Mouse (Mus musculus) heart, postnatal 14 days (tissue): ENCODE measurements around the gene Cish. TPM values are rescaled to one million over a fixed set of nuclear protein-coding genes. Genes with fewer than 3 reads are reported as not detected.
A peak's percentile ranks its signal among the peaks of the same experiment; 100 is the strongest.

ENCODE experiments used
- DNase-seq, 2 experiments: peaks; one replicate each; pipeline ENCODE4 v3.0.0; 2021 to 2022
- intact Hi-C: fragments of 180-260 bp; cut with DNase I; formaldehyde crosslinking; loops from one replicate; pipeline ENCODE4 v1.15.1; 2025
- total RNA-seq, 2 experiments: library from RNA; stranded (reverse); gene quantifications; 2 replicates each; pipeline ENCODE4 v1.2.3; 2021

The Cish gene
- total RNA-seq, 2 experiments from 2014 or later: 232 TPM

DNA sequence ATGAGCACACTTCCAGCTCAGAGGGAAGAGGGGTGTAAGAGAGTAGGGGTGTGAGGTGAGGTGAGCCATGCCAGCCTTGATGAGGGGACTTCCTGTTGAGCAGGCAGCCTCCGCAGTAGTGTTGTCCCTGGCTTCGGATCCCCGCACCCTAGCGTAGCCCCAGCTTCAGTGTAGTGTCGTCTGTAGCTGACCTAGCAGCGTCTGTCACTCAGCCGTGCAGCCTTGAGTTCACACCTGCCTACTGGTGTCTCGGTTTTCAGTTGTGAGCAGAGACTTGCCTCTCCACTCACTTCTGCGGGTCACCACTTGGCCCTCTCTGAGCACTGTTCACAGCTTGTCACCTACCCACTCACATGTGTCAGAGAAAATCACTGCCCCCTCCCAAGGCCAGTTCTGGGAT, 13.3 kb downstream of the Cish start:
- DNase-seq: no peak
- intact Hi-C loops: no loop called here

DNA sequence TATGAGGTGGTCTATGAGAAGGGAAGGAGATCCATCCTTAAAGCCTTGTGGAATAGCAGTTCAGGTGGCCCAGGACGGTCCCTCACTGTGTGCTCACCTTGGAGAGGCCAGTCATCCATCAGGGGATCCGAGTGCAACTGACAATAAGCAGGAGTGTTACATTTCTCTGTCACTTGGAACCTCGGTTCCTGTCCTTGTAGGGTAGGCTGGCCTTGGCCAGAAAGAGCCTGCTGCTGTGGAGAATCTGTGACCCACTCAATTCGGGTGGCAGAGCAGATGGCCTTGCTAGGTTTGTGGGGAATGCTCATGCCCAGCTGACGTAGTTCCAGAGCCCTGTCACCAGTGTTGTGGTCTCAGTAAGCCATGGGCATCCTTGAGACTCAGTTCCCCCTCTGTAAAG, 13.8 kb downstream of the Cish start:
- DNase-seq: no peak
- intact Hi-C loops: no loop called here

DNA sequence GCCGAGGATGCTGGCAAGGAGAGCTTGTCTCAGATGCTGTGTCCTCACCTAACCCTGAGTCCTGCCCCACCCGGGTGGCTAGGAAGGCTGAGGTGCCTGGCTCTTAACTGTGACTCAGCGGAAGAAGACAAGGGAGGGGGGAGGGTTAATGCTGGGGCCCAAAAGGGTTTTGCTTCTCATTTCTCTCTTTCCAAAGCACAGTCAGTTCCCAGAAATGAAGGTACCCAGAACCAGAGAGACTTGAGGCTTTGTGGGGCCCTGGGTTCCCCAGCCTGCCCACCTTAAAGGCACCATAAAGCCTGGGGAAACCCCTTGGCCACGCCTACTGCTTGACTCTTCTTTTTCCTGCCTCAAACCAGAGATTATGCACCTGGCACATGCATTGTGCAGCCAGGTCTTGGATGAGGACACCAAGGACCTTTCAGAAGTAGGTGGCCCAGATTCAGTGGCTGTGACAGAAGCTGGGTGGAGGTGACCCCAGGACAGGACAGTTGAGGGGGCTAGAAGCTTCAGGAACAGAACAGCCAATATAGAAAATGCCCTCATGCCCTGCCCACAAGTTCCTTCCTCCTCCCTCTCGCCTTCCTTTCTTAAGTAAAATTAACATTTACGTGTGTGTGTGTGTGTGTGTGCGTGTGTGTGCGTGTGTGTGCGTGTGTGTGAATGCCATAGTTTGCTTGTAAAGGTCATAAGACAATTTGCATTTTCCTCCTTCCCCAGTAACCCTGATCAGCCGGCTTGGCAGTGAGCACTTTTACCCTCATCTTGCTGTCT, 17.2 kb downstream of the Cish start:
- DNase-seq: no peak

DNA sequence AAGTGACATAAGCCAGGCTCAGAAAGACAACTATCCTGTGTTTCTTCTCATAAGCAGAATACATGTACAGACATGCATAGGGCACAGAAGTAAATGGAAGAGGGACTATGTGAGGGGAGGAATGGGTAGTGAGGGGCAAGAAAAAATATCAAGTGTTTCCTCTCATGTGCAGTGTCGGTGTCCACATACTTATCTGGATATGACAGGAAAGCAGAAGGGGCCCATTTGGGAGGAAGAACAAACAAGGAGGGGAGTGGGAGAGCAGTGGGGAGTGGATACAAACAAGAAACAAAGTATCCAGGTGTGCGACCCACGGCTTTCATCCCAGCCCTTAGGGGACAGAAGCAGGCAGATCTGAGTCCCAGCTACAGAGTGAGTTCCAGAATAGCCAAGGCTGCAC, 18.1 kb downstream of the Cish start:
- intact Hi-C loops: no loop called here
- DNase-seq: no peak

More for the DNA sequence above, 17.2 kb downstream of the Cish start:
- intact Hi-C loops: no loop called here

DNA sequence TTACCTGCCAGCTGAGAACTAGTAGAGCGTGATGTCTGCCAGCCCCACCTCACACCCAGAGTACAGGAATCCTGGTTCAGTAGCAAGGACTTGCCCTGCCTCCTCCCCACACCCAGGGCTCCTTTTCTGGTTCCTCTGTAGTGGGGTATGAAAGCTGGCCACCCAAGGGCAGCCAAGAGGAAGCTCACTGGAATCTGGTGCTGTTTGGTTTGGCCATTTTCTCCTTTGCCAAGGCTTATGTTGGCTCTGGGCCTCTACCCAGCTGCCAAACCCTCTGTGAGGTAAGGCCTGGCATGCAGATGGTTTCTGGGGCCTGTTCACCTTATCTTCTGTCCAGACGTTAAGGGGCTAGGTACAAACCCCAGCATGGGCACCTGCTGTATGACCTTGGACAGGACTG, 20.0 kb downstream of the Cish start:
- intact Hi-C loops: no loop called here
- DNase-seq: peak; percentile 27 to 40

DNA sequence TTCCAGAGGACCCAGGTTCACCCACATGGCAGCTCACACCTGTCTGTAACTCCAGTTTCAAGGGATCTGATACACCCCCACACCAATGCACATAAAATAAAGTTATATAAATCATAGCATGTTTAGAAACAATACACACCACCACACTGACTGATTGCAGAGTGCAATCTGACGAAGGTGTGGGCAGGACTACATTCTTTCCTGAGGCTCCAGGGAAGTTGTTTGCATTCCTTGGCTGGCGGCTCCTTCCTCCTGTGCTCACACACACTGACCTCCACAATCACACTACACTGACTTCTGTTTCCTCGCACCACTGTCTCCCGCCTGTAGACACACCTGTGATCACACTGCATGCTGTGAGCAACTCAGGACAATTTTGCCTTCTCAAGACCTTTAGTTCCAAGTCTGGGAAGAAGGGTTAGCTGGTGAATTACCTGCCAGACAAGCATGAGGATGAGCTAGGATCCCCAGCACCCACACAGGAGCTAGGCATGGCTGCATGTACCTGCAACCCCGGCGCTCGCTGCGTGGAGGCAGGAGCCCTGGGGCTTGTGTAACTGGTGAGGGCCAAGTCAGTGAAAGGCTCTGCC, 26.7 kb downstream of the Cish start:
- intact Hi-C loops: no loop called here
- peak in 1 of 2 experiments; percentile 21 for DNase-seq

DNA sequence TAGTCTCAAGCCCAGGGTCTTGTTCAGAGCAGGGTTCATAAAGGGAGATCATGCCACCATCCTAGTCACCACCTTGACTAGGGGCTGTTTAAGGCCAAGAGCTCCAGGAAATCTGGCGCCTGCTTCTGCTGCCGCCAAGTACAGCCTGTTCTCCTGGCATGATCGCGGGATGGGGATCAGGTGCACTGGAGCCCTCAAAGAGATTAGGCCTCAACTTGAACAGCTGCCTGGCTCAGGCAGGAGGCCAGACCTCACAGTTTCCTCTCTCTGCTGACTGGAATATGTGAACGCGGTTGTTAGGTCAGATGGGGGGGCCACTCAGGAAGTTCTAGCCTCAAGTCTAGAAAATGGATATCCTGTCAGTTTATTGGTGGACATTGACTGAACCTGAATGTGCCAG, 27.7 kb downstream of the Cish start:
- DNase-seq: peak; percentile 83 to 91
- intact Hi-C loops: no loop called here

DNA sequence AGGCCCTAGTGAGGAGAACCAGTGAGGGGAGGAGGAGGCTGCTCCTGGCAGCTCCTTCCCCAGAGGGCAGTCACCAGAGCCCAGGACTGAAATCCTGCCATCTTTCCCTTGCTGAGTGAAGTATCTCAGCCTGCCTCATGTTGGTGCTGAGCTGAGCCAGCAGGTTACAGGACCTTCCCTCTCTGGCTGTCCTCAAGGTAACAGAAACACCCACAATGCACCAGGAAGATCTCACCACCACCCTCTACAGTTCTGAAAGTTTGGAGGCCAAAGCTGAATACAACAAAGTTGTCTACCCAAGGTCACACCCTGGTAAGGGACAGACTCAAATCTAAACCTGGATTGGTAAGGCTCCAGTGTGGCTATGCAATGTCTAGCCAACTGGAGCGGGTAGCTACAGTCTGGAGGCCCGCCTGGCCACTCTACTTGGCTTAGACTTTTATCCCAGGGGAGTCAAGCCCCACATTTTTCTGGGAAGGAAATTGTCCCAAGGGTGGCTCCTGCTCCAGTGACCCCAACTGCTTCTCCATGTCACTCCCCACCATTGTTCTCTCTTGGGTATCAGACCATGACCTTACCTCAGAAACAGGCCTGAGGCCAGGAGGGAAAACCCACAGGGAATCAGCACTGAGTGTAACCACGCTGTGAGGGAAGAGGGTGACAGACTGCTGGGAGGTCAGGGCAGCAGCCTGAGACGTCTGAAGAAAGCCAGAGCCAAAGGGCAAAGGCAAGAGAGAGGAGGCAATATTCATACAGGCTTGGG, 29.2 kb downstream of the Cish start:
- intact Hi-C loops: loop anchor here (1.0 kb wide), 1 partner anchor 27 kb away; no protein-coding TSS in a partner anchor
- DNase-seq: peak in 1 of 2 experiments; percentile 37

DNA sequence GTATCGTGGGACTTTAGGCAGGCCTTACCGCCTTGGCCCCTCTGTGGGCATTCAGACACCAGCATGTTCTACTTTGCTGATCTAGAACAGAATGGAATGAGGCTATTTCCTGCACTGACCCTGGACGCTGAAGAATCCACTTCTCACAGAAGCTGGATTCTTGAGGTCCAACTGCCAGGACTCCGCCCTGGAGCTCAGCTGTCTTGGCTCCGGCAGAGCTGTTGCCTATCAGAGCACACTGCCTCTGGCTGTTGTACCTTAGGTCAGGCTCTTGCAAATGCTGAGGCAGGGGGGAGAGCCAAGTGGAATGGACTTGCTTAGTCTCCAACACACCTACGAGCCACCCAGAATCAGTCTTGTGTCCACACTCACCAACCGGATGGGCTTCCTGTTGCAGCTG, 30.1 kb downstream of the Cish start:
- DNase-seq: peak; percentile 58 to 73
- intact Hi-C loops: no loop called here

DNA sequence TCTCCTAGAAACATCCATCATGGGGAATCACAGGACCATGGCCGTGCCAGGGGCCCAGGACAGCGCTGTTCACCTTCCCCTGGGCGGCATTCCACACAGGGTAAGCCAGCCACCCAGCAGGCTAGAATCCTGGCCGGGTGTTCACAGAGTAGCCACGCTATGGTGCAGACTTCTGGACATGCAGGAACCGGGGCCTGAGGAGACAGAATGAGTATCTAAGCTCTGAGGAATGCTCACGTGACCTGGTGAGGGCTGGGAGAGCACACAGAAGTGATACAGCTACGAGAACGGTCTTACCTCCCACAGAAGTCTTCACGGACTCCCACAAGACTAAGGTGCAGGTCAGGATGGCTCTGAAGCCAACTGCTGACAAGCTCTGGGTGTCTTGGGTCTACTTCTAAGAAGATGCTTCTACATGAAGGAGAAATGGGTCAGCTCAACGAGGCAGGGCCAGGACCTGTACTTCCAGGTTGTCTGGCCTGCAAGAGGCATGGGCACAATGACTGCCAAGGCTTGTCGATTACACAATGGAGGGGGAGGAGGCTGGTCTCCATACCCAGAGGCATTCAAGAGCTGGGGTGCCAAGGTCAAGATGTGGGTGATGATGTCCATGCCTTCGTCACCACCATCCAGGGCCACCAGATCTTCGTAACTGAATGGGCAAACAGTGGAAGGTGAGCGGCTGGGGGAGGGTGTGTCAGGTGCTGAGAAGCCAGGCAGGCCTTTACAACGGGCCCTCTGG, 32.2 kb downstream of the Cish start:
- peak in 1 of 2 experiments; percentile 7 for DNase-seq
- intact Hi-C loops: no loop called here

DNA sequence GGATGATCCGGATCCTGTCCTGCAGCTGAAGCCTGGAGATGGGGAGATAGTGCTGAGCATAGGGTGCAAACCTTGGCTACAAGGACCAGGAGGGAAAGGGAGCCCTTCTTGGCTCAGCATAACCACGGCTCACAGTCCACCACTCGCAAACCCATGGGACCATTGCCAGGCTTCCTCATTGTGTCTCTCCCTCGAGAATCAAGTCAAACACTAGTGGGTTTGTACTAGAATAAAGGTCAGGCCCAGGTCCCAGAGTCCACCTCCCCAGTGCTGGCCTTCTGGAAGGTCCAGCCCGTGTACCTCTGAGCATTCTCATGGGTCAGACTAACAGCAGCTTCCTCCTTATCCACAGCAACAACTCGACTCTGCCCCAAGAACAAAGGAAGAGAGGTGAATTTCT, 35.0 kb downstream of the Cish start:
- intact Hi-C loops: no loop called here

DNA sequence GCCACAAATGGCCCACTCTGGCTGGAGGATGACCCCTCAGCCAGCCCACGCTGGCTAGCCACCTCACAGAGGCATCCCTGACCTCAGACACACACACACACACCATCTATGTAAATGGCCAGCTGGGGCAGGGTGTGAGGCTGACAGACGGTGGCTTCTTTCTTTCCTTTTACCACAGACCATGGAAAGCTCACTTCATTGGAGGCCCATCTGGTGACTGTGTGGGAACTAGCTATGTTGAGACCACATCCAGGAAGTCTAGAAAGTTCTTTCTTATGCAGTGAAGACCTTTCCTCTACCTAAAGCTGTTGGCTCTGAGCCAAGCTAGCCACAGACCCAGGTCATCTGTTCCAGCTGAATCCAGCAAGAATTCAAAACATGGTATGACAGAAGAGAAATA, 37.9 kb downstream of the Cish start:
- intact Hi-C loops: no loop called here
- no peak for DNase-seq

More for the DNA sequence above, 35.0 kb downstream of the Cish start:
- no peak for DNase-seq

DNA sequence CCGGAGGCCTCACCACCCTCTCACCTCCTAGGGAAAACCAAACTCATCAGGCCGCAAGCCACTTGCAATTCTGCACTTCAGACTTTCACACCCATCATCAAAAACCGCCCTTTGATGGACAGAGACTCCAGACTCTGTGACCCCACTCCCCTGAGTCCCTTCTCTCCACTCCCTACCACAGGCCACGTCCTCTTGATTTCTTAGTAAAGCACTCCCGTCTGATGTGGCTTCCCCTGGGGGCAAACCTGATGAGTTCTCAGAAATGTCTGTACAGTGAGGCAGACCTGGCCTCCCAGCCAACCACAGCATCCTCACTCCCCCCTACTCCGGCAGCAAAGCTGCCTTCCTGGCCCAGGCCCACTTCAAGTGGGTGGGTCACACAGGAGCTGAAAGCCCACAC, 38.5 kb downstream of the Cish start:
- intact Hi-C loops: no loop called here
- DNase-seq: no peak

DNA sequence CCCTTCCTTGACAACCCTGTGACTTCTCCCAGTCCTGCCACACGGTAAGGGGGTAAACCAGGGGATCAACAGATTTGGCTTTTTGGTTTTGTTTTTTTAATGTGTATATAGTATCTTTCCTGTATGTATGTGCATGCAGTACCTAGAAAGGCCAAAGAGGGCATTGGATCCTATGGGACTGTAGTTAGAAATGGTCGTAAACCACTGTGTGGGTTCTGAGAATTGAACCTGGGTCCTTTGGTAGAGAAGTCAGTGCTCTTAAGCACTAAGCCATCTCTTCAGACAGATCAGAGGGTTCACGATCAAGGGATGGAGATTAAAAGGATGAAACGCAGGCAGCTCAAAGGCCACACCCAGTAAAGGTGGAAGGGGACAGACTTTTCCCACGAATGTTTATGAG, 39.2 kb downstream of the Cish start:
- intact Hi-C loops: loop anchor here (5.0 kb wide), 2 partner anchors 88 to 433 kb away; no protein-coding TSS in a partner anchor
- DNase-seq: no peak

DNA sequence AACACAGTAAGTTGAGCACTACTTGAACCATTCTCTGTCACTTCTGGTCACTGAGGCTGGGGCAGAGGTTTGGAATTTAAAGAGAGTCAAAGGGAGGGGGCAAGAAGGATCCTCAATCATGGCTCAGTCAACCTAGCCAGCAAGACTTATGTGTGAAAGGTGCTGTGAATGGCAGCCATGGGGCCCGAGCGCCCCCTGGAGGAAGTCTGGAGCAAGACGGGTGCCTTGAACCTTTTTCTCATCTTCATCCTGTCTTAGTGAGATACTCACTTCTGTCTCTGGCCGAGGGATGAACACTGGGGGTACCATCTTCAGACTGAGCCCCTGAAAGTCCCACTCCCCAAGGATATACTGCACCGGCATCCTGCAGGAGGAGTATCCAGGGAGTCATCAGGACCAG, 40.1 kb downstream of the Cish start:
- peak; percentile 80 to 83 for DNase-seq
- intact Hi-C loops: loop anchor here (1.0 to 5.0 kb wide), 3 partner anchors 42 to 434 kb away; no protein-coding TSS in a partner anchor

DNA sequence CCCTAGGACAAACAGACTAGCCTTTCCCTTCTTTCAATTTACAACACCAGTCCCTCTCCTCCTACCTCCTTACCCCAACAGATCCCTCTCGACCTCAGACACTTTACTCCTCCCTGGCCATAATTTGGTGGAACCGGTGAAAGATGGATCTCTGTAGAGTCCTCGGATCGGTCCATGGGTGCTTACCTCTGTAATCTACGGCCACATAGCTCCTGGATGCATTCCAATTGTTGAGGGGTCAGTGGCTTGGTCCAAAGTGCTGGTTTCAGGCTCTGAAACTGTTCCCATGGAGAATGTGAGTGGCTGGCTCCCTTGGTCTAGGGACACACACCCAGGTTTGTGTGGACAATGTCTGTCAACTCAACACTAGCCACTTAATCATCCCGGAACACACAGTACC, 40.6 kb downstream of the Cish start:
- no peak for DNase-seq
- intact Hi-C loops: loop anchor here (1.0 to 5.0 kb wide), 3 partner anchors 42 to 434 kb away; no protein-coding TSS in a partner anchor

DNA sequence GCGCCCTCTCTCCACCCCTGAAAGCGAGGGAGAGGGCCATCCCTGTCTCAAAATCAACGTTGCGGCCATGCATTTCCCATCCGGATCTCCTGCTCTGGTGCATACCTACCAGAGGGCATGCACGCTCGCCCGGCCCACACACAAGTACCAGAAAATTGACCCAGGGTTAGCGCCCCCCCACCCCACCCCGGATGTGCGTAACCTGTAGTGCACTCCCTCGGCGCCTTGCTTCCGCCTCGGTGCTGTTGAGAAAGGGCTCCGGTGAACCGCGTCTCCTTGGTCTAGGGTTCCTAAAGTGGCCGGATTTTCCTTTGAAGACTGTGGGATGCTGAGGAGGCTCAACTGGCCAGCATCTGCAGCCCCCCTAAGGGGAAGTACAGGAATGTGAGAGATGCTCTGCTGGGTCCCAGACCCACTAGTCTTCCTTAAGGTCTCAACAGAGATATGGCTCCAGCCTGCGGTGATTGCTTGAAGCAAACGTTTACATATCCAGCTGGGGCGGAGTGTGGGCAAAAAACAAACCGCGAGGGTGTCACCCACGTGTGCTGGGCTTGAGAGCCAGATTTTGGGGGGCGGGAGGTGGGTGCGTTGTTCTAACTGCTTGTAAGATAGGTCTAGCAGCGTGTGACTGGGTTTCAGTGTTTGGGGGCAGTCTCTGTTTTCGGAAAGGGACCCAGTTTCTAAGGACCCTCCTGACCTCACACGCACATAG, 42.5 kb downstream of the Cish start, which contains the start of gene Hemk1:
Gene Hemk1 (minus strand): TSS at position 179 of the 712 bp plus-strand sequence.
- intact Hi-C loops: loop anchor here (5.0 kb wide), 2 partner anchors 91 to 436 kb away; no protein-coding TSS in a partner anchor

DNA sequence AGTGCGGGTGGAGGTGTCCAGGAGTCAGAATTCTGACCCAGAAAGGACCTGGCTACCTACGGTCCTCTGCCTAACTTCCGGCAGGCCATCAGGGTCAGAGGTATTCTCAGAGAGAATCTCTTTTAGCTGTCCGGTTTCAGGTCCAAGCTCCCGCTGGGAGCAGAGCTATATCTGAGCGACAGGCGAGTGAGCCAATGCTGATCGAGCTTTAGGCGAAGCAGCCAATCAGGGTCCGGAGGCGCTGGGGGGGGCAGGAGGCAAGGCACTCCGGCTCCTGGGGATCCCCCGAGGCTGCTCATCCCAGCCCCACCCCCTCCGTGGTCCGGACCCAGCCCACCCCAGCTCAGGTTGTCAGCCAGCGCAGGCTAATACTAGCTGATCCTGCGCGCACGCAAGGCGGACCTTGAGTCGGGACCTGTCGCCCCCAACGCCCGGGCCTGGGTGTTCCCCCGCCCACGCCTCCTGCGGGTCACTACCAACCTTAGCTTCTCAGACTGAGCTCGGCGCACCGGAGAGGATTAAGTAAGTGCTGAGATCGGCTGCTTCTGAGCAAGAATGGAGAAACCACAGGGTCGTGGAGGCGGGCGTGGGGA, 44.5 kb downstream of the Cish start, which contains the start of gene 6430571L13Rik:
Gene 6430571L13Rik (plus strand): TSS at position 336 of the 593 bp plus-strand sequence.
- peak; percentile 92 to 95 for DNase-seq
- intact Hi-C loops: no loop called here

More for the DNA sequence above, 42.5 kb downstream of the Cish start, which contains the start of gene Hemk1:
- DNase-seq: peak; percentile 76 to 81
